Mouse (Mus musculus) erythroblast, embryonic 14.5 days (primary cell): ENCODE measurements around the gene Pias1.

Source experiments
- GATA1 ChIP-seq: IDR thresholded peaks from 2 replicates; pipeline ENCODE4 v1.6.1; 2012; ENCODE audit warnings: low read length, inconsistent platforms, mixed read lengths
- TAL1 ChIP-seq: IDR thresholded peaks from 3 replicates; pipeline ENCODE4 v1.6.1; 2012; ENCODE audit warnings: low read length, inconsistent platforms, mixed read lengths

DNA sequence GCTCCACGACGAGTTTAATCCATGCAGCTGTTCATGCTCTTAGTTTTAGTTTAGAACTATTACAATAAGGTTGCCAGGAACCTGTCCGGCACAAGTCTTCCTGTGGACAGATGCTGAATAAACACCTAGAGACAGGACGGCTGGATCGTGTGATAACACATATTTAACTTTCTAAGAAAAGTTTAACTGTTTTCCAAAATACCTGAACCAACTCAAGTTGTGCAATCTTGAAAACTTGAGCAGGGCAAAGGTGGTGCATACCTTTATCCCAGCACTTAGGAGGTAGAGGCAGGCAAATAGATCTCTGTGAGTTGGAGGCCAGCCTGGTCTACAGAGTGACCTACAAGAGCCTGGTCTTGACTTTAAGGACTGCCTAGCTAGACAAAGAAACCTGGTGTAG lies 152.8 kb downstream of the Pias1 start:
- TF ChIP-seq GATA1 (no peak), TAL1 (no peak)
